Mouse (Mus musculus): ENCODE results near the gene Brap. TPM values are rescaled to one million over a fixed set of nuclear protein-coding genes. Genes with fewer than 3 reads are reported as not detected.
"Not testable (repeated sequence)": the region's sequence is repeated elsewhere in the genome, so short reads cannot be mapped to it uniquely, and the experiment has no call there.

Brap gene
- polyA plus RNA-seq, 1 experiment from 2014 or later, result 31.5 TPM

GRCm38 (mm10) chr5:121632804-121633203 lies 27.6 kb upstream of the Brap start:
- Histone ChIP-seq H3K9ac (ENCODE audit: low read length) (no peak overlapping the region), H3K4me2 (ENCODE audit: low read length) (no peak overlapping the region), H3K4me1 (replicated peaks; ENCODE audit: control insufficient read depth, insufficient read depth, low read length) (no peaks in the 10 kb centered on the region), H3K36me3 (ENCODE audit: control insufficient read depth, insufficient read depth, low read length) (no peaks in the 10 kb centered on the region), H3K27ac (ENCODE audit: low read depth) (no peak overlapping the region), H3K27me3 (replicated peaks; ENCODE audit: control insufficient read depth, insufficient read depth, low read length) (no peaks in the 10 kb centered on the region), H3K4me3 (ENCODE audit: low read depth, low read length) (no peak overlapping the region), H3K9me3 (ENCODE audit: control insufficient read depth, low read length) (no peaks in the 10 kb centered on the region)
- ATAC-seq (replicated peaks; ENCODE audit: low FRiP score, low TSS enrichment, low read depth), result no peak
- WGBS, result 44% methylated on average over 3 of the region's 3 CpGs
- DNase-seq (ENCODE audit: low spot score), result no peak

- Histone ChIP-seq H3K27ac (ENCODE audit: low read depth) (no peak overlapping the region), H3K36me3 (ENCODE audit: control insufficient read depth, insufficient read depth, low read length) (no peaks in the 10 kb centered on the region), H3K4me1 (replicated peaks; ENCODE audit: control insufficient read depth, insufficient read depth, low read length) (no peaks in the 10 kb centered on the region), H3K9ac (ENCODE audit: low read length) (no peak overlapping the region), H3K4me2 (ENCODE audit: low read length) (no peak overlapping the region), H3K4me3 (ENCODE audit: low read depth, low read length) (no peak overlapping the region), H3K27me3 (replicated peaks; ENCODE audit: control insufficient read depth, insufficient read depth, low read length) (no peaks in the 10 kb centered on the region), H3K9me3 (ENCODE audit: control insufficient read depth, low read length) (no peaks in the 10 kb centered on the region)
- 91% methylated on average over 5 of the region's 5 CpGs for WGBS
- no peak for ATAC-seq (replicated peaks; ENCODE audit: low FRiP score, low TSS enrichment, low read depth)
- no peak for DNase-seq (ENCODE audit: low spot score)
Observed at GRCm38 (mm10) chr5:121634668-121635067, 25.7 kb upstream of the Brap start.

- 87% methylated on average over 6 of the region's 6 CpGs for WGBS
- DNase-seq (ENCODE audit: low spot score), result no peak
- Histone ChIP-seq H3K4me1 (replicated peaks; ENCODE audit: control insufficient read depth, insufficient read depth, low read length) (no peaks in the 10 kb centered on the region), H3K27ac (ENCODE audit: low read depth) (no peak overlapping the region), H3K9ac (ENCODE audit: low read length) (no peak overlapping the region), H3K4me2 (ENCODE audit: low read length) (no peak overlapping the region), H3K9me3 (ENCODE audit: control insufficient read depth, low read length) (no peaks in the 10 kb centered on the region), H3K4me3 (ENCODE audit: low read depth, low read length) (no peak overlapping the region), H3K36me3 (ENCODE audit: control insufficient read depth, insufficient read depth, low read length) (no peaks in the 10 kb centered on the region), H3K27me3 (replicated peaks; ENCODE audit: control insufficient read depth, insufficient read depth, low read length) (no peaks in the 10 kb centered on the region)
- ATAC-seq (replicated peaks; ENCODE audit: low FRiP score, low TSS enrichment, low read depth), result no peak
Observed at GRCm38 (mm10) chr5:121637296-121637695, 23.1 kb upstream of the Brap start.

- Histone ChIP-seq H3K4me3 (ENCODE audit: low read depth, low read length) (no peak overlapping the region), H3K4me1 (replicated peaks; ENCODE audit: control insufficient read depth, insufficient read depth, low read length) (no peaks in the 10 kb centered on the region), H3K9me3 (ENCODE audit: control insufficient read depth, low read length) (no peaks in the 10 kb centered on the region), H3K27me3 (replicated peaks; ENCODE audit: control insufficient read depth, insufficient read depth, low read length) (no peaks in the 10 kb centered on the region), H3K27ac (ENCODE audit: low read depth) (no peak overlapping the region), H3K36me3 (ENCODE audit: control insufficient read depth, insufficient read depth, low read length) (no peaks in the 10 kb centered on the region), H3K4me2 (ENCODE audit: low read length) (no peak overlapping the region), H3K9ac (ENCODE audit: low read length) (no peak overlapping the region)
- ATAC-seq (replicated peaks; ENCODE audit: low FRiP score, low TSS enrichment, low read depth), result no peak
- DNase-seq (ENCODE audit: low spot score), result no peak
- 88% methylated on average over 9 of the region's 9 CpGs for WGBS
Observed at GRCm38 (mm10) chr5:121639601-121640000, 20.8 kb upstream of the Brap start.

GRCm38 (mm10) chr5:121649134-121649533 lies 11.2 kb upstream of the Brap start:
- H3K36me3 ChIP-seq (ENCODE audit: control insufficient read depth, insufficient read depth, low read length), result no peaks in the 10 kb centered on the region
- WGBS, result 71% methylated on average over 7 of the region's 7 CpGs
- no peaks in the 10 kb centered on the region for H3K27me3 ChIP-seq (replicated peaks; ENCODE audit: control insufficient read depth, insufficient read depth, low read length)
- no peak overlapping the region for H3K4me3 ChIP-seq (ENCODE audit: low read depth, low read length)
- DNase-seq (ENCODE audit: low spot score), result no peak
- no peak for ATAC-seq (replicated peaks; ENCODE audit: low FRiP score, low TSS enrichment, low read depth)
- H3K4me2 ChIP-seq (ENCODE audit: low read length), result no peak overlapping the region
- H3K4me1 ChIP-seq (replicated peaks; ENCODE audit: control insufficient read depth, insufficient read depth, low read length), result no peaks in the 10 kb centered on the region
- no peaks in the 10 kb centered on the region for H3K9me3 ChIP-seq (ENCODE audit: control insufficient read depth, low read length)
- no peak overlapping the region for H3K27ac ChIP-seq (ENCODE audit: low read depth)
- no peak overlapping the region for H3K9ac ChIP-seq (ENCODE audit: low read length)

- 76% methylated on average over 4 of the region's 4 CpGs for WGBS
- Histone ChIP-seq H3K36me3 (ENCODE audit: control insufficient read depth, insufficient read depth, low read length) (no peaks in the 10 kb centered on the region), H3K9me3 (ENCODE audit: control insufficient read depth, low read length) (no peaks in the 10 kb centered on the region), H3K27ac (ENCODE audit: low read depth) (no peak overlapping the region), H3K4me3 (ENCODE audit: low read depth, low read length) (no peak overlapping the region), H3K27me3 (replicated peaks; ENCODE audit: control insufficient read depth, insufficient read depth, low read length) (no peaks in the 10 kb centered on the region), H3K4me1 (replicated peaks; ENCODE audit: control insufficient read depth, insufficient read depth, low read length) (peaks cover under 1% of the 10 kb centered on the region; the same call in 1 of the 2 replicates), H3K9ac (ENCODE audit: low read length) (no peak overlapping the region), H3K4me2 (ENCODE audit: low read length) (no peak overlapping the region)
- DNase-seq (ENCODE audit: low spot score) (no peak), ATAC-seq (replicated peaks; ENCODE audit: low FRiP score, low TSS enrichment, low read depth) (no peak)
Observed at GRCm38 (mm10) chr5:121654526-121654925, 5.8 kb upstream of the Brap start.

GRCm38 (mm10) chr5:121656866-121657265 lies 3.5 kb upstream of the Brap start:
- not testable (repeated sequence) for H3K4me2 ChIP-seq (ENCODE audit: low read length); DNase-seq (ENCODE audit: low spot score); H3K9ac ChIP-seq (ENCODE audit: low read length); ATAC-seq (replicated peaks; ENCODE audit: low FRiP score, low TSS enrichment, low read depth); H3K36me3 ChIP-seq (ENCODE audit: control insufficient read depth, insufficient read depth, low read length); H3K27ac ChIP-seq (ENCODE audit: low read depth); H3K9me3 ChIP-seq (ENCODE audit: control insufficient read depth, low read length); H3K4me3 ChIP-seq (ENCODE audit: low read depth, low read length); H3K27me3 ChIP-seq (replicated peaks; ENCODE audit: control insufficient read depth, insufficient read depth, low read length)
- WGBS, result 83% methylated on average over 6 of the region's 6 CpGs
- H3K4me1 ChIP-seq (replicated peaks; ENCODE audit: control insufficient read depth, insufficient read depth, low read length), result peaks cover 14% of the 10 kb centered on the region

- not testable (repeated sequence) for ATAC-seq (replicated peaks; ENCODE audit: low FRiP score, low TSS enrichment, low read depth); H3K9ac ChIP-seq (ENCODE audit: low read length); H3K4me3 ChIP-seq (ENCODE audit: low read depth, low read length); H3K4me2 ChIP-seq (ENCODE audit: low read length); DNase-seq (ENCODE audit: low spot score); H3K27ac ChIP-seq (ENCODE audit: low read depth); H3K36me3 ChIP-seq (ENCODE audit: control insufficient read depth, insufficient read depth, low read length); H3K9me3 ChIP-seq (ENCODE audit: control insufficient read depth, low read length); H3K27me3 ChIP-seq (replicated peaks; ENCODE audit: control insufficient read depth, insufficient read depth, low read length)
- WGBS, result 82% methylated on average over 6 of the region's 6 CpGs
- H3K4me1 ChIP-seq (replicated peaks; ENCODE audit: control insufficient read depth, insufficient read depth, low read length), result peaks cover 17% of the 10 kb centered on the region
Observed at GRCm38 (mm10) chr5:121657656-121658055, 2.7 kb upstream of the Brap start.

GRCm38 (mm10) chr5:121660897-121661254 lies 513 bp downstream of the Brap start:
- Histone ChIP-seq H3K27ac (ENCODE audit: low read depth) (peak overlapping the region; percentile 38; the same call in 1 of the 2 replicates), H3K9ac (ENCODE audit: low read length) (peak overlapping the region; percentile 87), H3K4me2 (ENCODE audit: low read length) (peak overlapping the region; percentile 88), H3K4me3 (ENCODE audit: low read depth, low read length) (peak overlapping the region; percentile 99), H3K36me3 (ENCODE audit: control insufficient read depth, insufficient read depth, low read length) (peaks cover 27% of the 10 kb centered on the region), H3K9me3 (ENCODE audit: control insufficient read depth, low read length) (no peaks in the 10 kb centered on the region), H3K4me1 (replicated peaks; ENCODE audit: control insufficient read depth, insufficient read depth, low read length) (peaks cover 17% of the 10 kb centered on the region), H3K27me3 (replicated peaks; ENCODE audit: control insufficient read depth, insufficient read depth, low read length) (no peaks in the 10 kb centered on the region)
- ATAC-seq (replicated peaks; ENCODE audit: low FRiP score, low TSS enrichment, low read depth) (peak; percentile 15), DNase-seq (ENCODE audit: low spot score) (no peak)
- WGBS, result under 1% methylated on average over 25 of the region's 26 CpGs
